Mouse (Mus musculus) embryonic facial prominence, embryonic 12.5 days (tissue): ENCODE measurements around the gene Ttc39a. TPM values are rescaled to one million over a fixed set of nuclear protein-coding genes. Genes with fewer than 3 reads are reported as not detected.
A peak's percentile ranks its signal among the peaks of the same experiment; 100 is the strongest.
"Not testable (repeated sequence)": the region's sequence is repeated elsewhere in the genome, so short reads cannot be mapped to it uniquely, and the experiment has no call there.

Experiments
- ATAC-seq: fragments of 200-750 bp; cut with Nextera tagmentation; 2 replicates; pipeline ENCODE4 v1.8.0; 2017; ENCODE audit not compliant: insufficient number of reproducible peaks, insufficient read depth, low FRiP score, low TSS enrichment
- H3K27ac ChIP-seq: fragments of 300-500 bp; sonication (generic); 2 replicates; pipeline ENCODE4 v1.5.1; 2016; ENCODE audit warnings: mild to moderate bottlenecking
- H3K27me3 ChIP-seq: fragments of 300-500 bp; sonication (generic); 2 replicates; pipeline ENCODE4 v1.6.1; 2016; ENCODE audit warnings: mild to moderate bottlenecking, moderate library complexity
- H3K36me3 ChIP-seq: fragments of 300-500 bp; sonication (generic); 2 replicates; pipeline ENCODE4 v1.6.1; 2016; ENCODE audit warnings: mild to moderate bottlenecking
- H3K4me1 ChIP-seq: fragments of 300-500 bp; sonication (generic); 2 replicates; pipeline ENCODE4 v1.6.1; 2016
- H3K4me2 ChIP-seq: fragments of 300-500 bp; sonication (generic); replicated peaks from 2 replicates; pipeline ENCODE4 v1.6.1; 2016; ENCODE audit warnings: mild to moderate bottlenecking, moderate library complexity
- H3K4me3 ChIP-seq: fragments of 300-500 bp; sonication (generic); 2 replicates; pipeline ENCODE4 v1.5.1; 2016; ENCODE audit warnings: mild to moderate bottlenecking
- H3K9ac ChIP-seq: fragments of 300-500 bp; sonication (generic); 2 replicates; pipeline ENCODE4 v1.6.1; 2016; ENCODE audit warnings: mild to moderate bottlenecking, moderate library complexity
- H3K9me3 ChIP-seq: fragments of 300-500 bp; sonication (generic); 2 replicates; pipeline ENCODE4 v1.6.1; 2016; ENCODE audit warnings: mild to moderate bottlenecking, moderate library complexity
- WGBS: fragments of 180-500 bp; shearing (Covaris S2); methylation state at CpG from one replicate; pipeline ENCODE4 v1.1.7; 2016; 5-methylcytosine and 5-hydroxymethylcytosine counted together
- polyA plus RNA-seq: library from polyadenylated mRNA; unstranded; fragments of >200 nt; fragmentation: Nextera tagmentation; extraction: Ambion mirVana; gene quantifications from 2 replicates; pipeline ENCODE4 v1.2.1, GENCODE M21; 2016

The Ttc39a gene
- polyA plus RNA-seq = 3.6 and 4.2 TPM in 2 replicates

DNA sequence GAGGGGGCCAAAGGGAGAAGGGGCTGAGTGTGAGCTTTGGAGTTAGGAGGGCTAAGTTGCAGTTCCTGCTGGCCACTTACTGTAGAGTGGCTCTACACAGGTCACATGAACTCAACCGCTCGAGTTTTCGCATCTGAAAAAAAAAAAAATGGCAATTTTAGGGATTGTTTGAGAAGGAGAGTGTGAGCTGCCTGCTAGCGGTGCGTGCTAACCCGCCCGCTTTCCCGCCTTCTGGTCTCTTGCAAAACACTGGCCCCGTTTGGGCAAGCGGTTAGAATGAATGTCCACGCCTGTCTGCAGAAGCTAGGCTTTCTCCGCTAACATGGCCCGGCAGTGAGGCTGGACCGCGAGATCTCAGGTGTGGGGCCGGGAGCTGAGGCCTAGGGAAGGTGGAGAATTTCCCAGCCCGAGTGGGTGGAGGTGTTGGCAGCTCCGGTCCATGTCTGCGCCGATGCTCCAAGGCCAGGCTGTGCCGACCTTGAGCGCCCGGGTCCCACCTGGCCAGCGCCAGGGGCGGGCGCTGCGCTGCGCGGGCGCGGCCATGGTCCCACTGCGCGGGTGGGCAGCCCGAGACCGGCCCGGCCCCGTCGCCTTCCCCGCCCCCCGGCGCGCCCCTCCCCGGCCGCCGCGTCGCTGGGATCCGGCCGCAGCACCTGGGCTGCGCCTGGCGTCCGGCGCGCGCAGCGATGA lies at the start of gene Ttc39a:
Ttc39a (plus strand) TSS at position 138 of the 690 bp plus-strand sequence.
- peak within 1 kb of the TSS; percentile 63 for H3K4me3 ChIP-seq
- peak within 1 kb of the TSS; percentile 74 for H3K9ac ChIP-seq
- peak within 1 kb of the TSS; percentile 97 for H3K4me2 ChIP-seq
- peaks cover 12% of the 10 kb centered on the region for H3K4me1 ChIP-seq
- peak; percentile 41; the same call in 1 of the 2 replicates for ATAC-seq
- no peaks in the 10 kb centered on the region for H3K9me3 ChIP-seq
- no peak within 1 kb of the TSS for H3K27ac ChIP-seq
- 1% methylated on average over 30 of the region's 56 CpGs for WGBS
- H3K27me3 ChIP-seq = no peaks in the 10 kb centered on the region
- no peaks in the 10 kb centered on the region for H3K36me3 ChIP-seq

GRCm38 (mm10) chr4:109378107-109378506 lies 28.3 kb upstream of the Ttc39a start:
- no peak overlapping the region for H3K27ac ChIP-seq
- no peaks in the 10 kb centered on the region for H3K27me3 ChIP-seq
- 85% methylated on average over 1 of the region's 1 CpGs for WGBS
- no peak overlapping the region for H3K9ac ChIP-seq
- H3K36me3 ChIP-seq = peaks cover 20% of the 10 kb centered on the region
- no peak overlapping the region for H3K4me3 ChIP-seq
- H3K9me3 ChIP-seq = no peaks in the 10 kb centered on the region
- no peaks in the 10 kb centered on the region for H3K4me1 ChIP-seq
- no peak for ATAC-seq
- no peak overlapping the region for H3K4me2 ChIP-seq

GRCm38 (mm10) chr4:109382457-109382856 lies 24.0 kb upstream of the Ttc39a start:
- 84% methylated on average over 2 of the region's 2 CpGs for WGBS
- Histone ChIP-seq H3K27me3 (no peaks in the 10 kb centered on the region), H3K4me3 (no peak overlapping the region), H3K9me3 (no peaks in the 10 kb centered on the region), H3K4me1 (no peaks in the 10 kb centered on the region; the same call in 1 of the 2 replicates), H3K9ac (no peak overlapping the region), H3K36me3 (peaks cover 16% of the 10 kb centered on the region), H3K4me2 (no peak overlapping the region), H3K27ac (no peak overlapping the region)
- no peak for ATAC-seq

- Histone ChIP-seq H3K36me3 (no peaks in the 10 kb centered on the region), H3K4me1 (no peaks in the 10 kb centered on the region; the same call in 1 of the 2 replicates), H3K4me3 (no peak overlapping the region), H3K27me3 (no peaks in the 10 kb centered on the region), H3K9me3 (no peaks in the 10 kb centered on the region), H3K4me2 (no peak overlapping the region), H3K27ac (no peak overlapping the region), H3K9ac (no peak overlapping the region)
- 32% methylated on average over 4 of the region's 4 CpGs for WGBS
- no peak for ATAC-seq
Observed at GRCm38 (mm10) chr4:109385599-109385998, 20.8 kb upstream of the Ttc39a start.

GRCm38 (mm10) chr4:109393229-109393779 lies 13.1 kb upstream of the Ttc39a start:
- 0 out of 2 replicates have a peak, but pooled peaks cover 3% of the 10 kb centered on the region for H3K27me3 ChIP-seq
- H3K9me3 ChIP-seq = no peaks in the 10 kb centered on the region
- ATAC-seq = no peak
- H3K9ac ChIP-seq = no peak overlapping the region
- H3K4me3 ChIP-seq = no peak overlapping the region
- H3K27ac ChIP-seq = no peak overlapping the region
- no peak overlapping the region for H3K4me2 ChIP-seq
- WGBS = 80% methylated on average over 6 of the region's 6 CpGs
- H3K4me1 ChIP-seq = 0 out of 2 replicates have a peak, but pooled peaks cover 3% of the 10 kb centered on the region
- H3K36me3 ChIP-seq = no peaks in the 10 kb centered on the region

- 10% methylated on average over 13 of the region's 13 CpGs for WGBS
- Histone ChIP-seq H3K36me3 (no peaks in the 10 kb centered on the region), H3K9me3 (no peaks in the 10 kb centered on the region), H3K27me3 (0 out of 2 replicates have a peak, but pooled peaks cover 3% of the 10 kb centered on the region), H3K4me3 (no peak overlapping the region), H3K4me2 (peak overlapping the region; percentile 40), H3K9ac (no peak overlapping the region; the same call in 1 of the 2 replicates), H3K4me1 (0 out of 2 replicates have a peak, but pooled peaks cover 3% of the 10 kb centered on the region), H3K27ac (no peak overlapping the region)
- ATAC-seq = peak; percentile 75; the same call in 1 of the 2 replicates
Observed at GRCm38 (mm10) chr4:109393902-109394301, 12.5 kb upstream of the Ttc39a start.

DNA sequence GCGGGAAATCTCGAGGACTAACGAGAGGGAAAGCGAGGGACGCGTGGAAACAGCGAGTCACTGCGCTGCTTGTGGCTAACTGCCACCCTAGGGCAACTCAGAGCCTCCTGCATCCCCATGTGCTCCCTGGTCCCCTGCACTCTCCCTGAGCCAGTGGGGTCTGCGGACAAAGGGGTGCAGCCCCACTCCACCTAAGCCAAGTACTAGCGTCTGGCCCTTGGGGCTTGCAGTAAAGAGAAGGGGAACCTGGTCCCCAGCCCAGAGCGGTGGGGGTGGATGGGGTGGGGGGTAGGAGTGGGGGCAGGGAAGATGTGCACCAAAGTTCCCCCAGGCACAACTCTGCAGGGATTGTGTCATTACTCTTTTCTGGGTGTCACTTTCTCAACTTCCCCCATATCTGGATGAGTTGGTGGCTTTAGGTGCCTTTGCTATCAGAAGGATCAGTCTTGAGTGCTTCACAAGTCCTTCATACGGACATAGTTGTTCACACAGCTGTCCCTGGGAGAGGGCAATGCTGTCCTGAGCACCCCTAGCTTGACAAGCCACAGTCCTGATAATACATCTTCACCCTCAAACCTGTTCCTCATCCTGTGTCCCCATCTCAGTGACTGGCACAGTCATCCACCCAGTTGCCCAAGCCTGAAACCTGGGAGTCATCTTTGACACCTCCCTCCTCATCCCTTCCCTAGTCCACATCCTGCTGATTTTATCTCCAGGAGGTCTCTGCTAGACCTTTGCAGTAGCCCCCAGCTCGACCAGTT lies 11.9 kb upstream of the Ttc39a start:
- no peaks in the 10 kb centered on the region for H3K36me3 ChIP-seq
- H3K4me2 ChIP-seq = peak overlapping the region; percentile 40
- no peak overlapping the region for H3K27ac ChIP-seq
- no peaks in the 10 kb centered on the region for H3K9me3 ChIP-seq
- H3K9ac ChIP-seq = no peak overlapping the region; the same call in 1 of the 2 replicates
- 0 out of 2 replicates have a peak, but pooled peaks cover 3% of the 10 kb centered on the region for H3K4me1 ChIP-seq
- ATAC-seq = peak; percentile 56; the same call in 1 of the 2 replicates
- H3K27me3 ChIP-seq = 0 out of 2 replicates have a peak, but pooled peaks cover 3% of the 10 kb centered on the region
- H3K4me3 ChIP-seq = no peak overlapping the region
- WGBS = 21% methylated on average over 13 of the region's 13 CpGs

- WGBS = 81% methylated on average over 10 of the region's 10 CpGs
- no peaks in the 10 kb centered on the region for H3K27me3 ChIP-seq
Observed at GRCm38 (mm10) chr4:109400366-109400980, 6.0 kb upstream of the Ttc39a start.

DNA sequence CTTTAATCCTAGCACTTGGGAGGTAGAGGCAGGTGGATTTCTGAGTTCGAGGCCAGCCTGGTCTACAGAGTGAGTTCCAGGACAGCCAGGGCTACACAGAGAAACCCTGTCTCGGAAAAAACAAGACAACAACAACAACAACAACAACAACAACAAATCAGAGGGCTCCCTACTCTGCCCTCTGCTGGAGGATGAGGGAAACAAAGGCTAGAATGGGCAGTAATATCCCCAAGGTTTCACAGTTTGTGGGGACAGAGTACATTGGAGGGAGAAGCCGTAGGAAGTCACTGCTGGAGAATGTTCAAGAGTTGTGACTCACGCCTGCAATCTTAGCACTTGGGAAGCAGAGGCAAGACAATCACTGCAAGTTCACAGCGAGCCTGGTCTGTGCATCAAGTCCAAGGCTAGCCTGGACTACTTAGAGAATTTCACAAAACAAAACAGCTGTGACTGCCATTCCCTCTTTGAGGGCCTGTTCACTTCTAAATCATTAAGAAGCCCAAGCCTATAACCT lies 5.2 kb upstream of the Ttc39a start:
- Histone ChIP-seq H3K9ac (no peak overlapping the region), H3K36me3 (no peaks in the 10 kb centered on the region), H3K4me2 (no peak overlapping the region), H3K9me3 (no peaks in the 10 kb centered on the region), H3K27me3 (no peaks in the 10 kb centered on the region), H3K27ac (no peak overlapping the region), H3K4me1 (peaks cover 4% of the 10 kb centered on the region; the same call in 1 of the 2 replicates), H3K4me3 (no peak overlapping the region)
- no peak for ATAC-seq
- 68% methylated on average over 5 of the region's 5 CpGs for WGBS

More at GRCm38 (mm10) chr4:109400366-109400980, 6.0 kb upstream of the Ttc39a start:
- no peak overlapping the region for H3K9ac ChIP-seq
- H3K4me2 ChIP-seq = no peak overlapping the region
- H3K4me1 ChIP-seq = no peaks in the 10 kb centered on the region
- H3K4me3 ChIP-seq = no peak overlapping the region
- no peak overlapping the region for H3K27ac ChIP-seq
- ATAC-seq = no peak
- H3K36me3 ChIP-seq = no peaks in the 10 kb centered on the region
- H3K9me3 ChIP-seq = no peaks in the 10 kb centered on the region

DNA sequence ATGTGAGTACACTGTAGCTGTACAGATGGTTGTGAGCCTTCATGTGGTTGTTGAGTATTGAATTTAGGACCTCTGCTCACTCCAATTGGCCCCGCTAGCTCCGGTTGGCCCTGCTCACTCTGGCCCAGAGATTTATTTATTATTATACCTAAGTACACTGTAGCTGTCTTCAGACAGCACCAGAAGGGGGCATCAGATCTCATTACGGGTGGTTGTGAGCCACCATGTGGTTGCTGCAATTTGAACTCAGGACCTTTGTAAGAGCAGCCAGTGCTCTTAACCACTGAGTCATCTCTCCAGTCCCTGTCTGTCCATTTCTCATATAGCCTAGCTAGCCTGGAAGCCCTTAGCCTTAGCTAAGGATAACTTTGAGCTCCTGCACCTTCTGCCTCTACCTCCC lies 1.5 kb upstream of the Ttc39a start:
- not testable (repeated sequence) for H3K4me2 ChIP-seq, H3K4me3 ChIP-seq, H3K27ac ChIP-seq, ATAC-seq, H3K9me3 ChIP-seq, H3K9ac ChIP-seq, H3K27me3 ChIP-seq, H3K36me3 ChIP-seq
- 87% methylated on average over 3 of the region's 3 CpGs for WGBS
- H3K4me1 ChIP-seq = peaks cover 12% of the 10 kb centered on the region

GRCm38 (mm10) chr4:109405415-109405814 lies 1.0 kb upstream of the Ttc39a start:
- Histone ChIP-seq H3K4me2 (no peak overlapping the region), H3K27ac (no peak overlapping the region), H3K9me3 (no peaks in the 10 kb centered on the region), H3K4me1 (peaks cover 12% of the 10 kb centered on the region), H3K9ac (no peak overlapping the region), H3K36me3 (no peaks in the 10 kb centered on the region), H3K27me3 (no peaks in the 10 kb centered on the region), H3K4me3 (no peak overlapping the region)
- 0 out of 2 replicates have a peak, but pooled peaks have one; percentile 12 for ATAC-seq
- WGBS = 65% methylated on average over 8 of the region's 8 CpGs
